Mouse (Mus musculus): ENCODE data around the gene Olfr629.

- TF ChIP-seq GATA1 (IDR thresholded peaks at IDR 0.05; ENCODE audit: borderline replicate concordance, low read length) (no peak), FLI1 (IDR thresholded peaks at IDR 0.05; ENCODE audit: low read length) (no peak)
These were observed 30.4 kb downstream of the Olfr629 start, which contains the start of gene Olfr243 for GRCm38 (mm10) chr7:103714371-103714770.
